Mouse (Mus musculus) olfactory bulb, adult 2 months (tissue): ENCODE data around the gene Crebrf. TPM values are rescaled to one million over a fixed set of nuclear protein-coding genes. Genes with fewer than 3 reads are reported as not detected.

Experiments used
- H3K27ac ChIP-seq: fragments of 200-500 bp; 2 replicates; pipeline ENCODE4 v1.5.1; 2012; ENCODE audit warnings: low read depth, low read length; ENCODE audit not compliant: insufficient read depth
- H3K4me1 ChIP-seq: fragments of 200-500 bp; 2 replicates; pipeline ENCODE4 v1.6.1; 2012; ENCODE audit warnings: low read length; ENCODE audit not compliant: control insufficient read depth, insufficient read depth
- H3K4me3 ChIP-seq: fragments of 200-500 bp; 2 replicates; pipeline ENCODE4 v1.5.1; 2012; ENCODE audit warnings: mild to moderate bottlenecking, low read depth, low read length, moderate library complexity; ENCODE audit not compliant: insufficient read depth
- CTCF ChIP-seq: fragments of 200-500 bp; IDR thresholded peaks from 2 replicates; pipeline ENCODE4 v1.5.1; 2012; ENCODE audit warnings: low read depth, mild to moderate bottlenecking, low read length, moderate library complexity; ENCODE audit not compliant: insufficient read depth
- POLR2A ChIP-seq: fragments of 200-500 bp; IDR thresholded peaks from 2 replicates; pipeline ENCODE4 v1.6.1; 2012; ENCODE audit warnings: mild to moderate bottlenecking, low read depth, low read length, moderate library complexity; ENCODE audit not compliant: insufficient read depth
- WGBS: fragments of 180-500 bp; shearing (Covaris S2); methylation state at CpG from one replicate; pipeline ENCODE4 v1.1.7; 2018; 5-methylcytosine and 5-hydroxymethylcytosine counted together
- polyA plus RNA-seq: library from polyadenylated mRNA; stranded (reverse); fragments of >200 nt; gene quantifications from 2 replicates; pipeline ENCODE4 v1.2.4, GENCODE M21; 2012; ENCODE audit warnings: low replicate concordance; ENCODE audit not compliant: missing spikeins, insufficient read depth, insufficient read length

The Crebrf gene
- polyA plus RNA-seq, 1 experiment, result not detected

DNA sequence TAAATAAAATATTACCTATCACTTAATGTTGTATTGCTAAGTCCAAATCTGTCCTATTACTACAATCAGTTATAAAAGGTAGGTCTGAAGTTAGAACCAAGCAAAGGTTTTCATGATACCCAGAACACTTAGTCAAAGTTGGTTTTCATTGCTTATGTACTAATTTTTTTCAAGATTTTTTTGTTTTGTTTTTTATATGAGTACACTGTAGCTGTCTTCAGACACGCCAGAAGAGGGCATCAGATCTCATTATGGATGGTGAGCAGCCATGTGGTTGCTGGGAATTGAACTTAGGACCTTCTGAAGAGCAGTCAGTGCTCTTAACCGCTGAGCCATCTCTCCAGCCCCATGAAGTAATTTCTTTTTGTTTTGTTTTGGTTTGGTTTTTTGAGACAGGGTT lies 2.4 kb downstream of the Crebrf start:
- WGBS, result 66% methylated on average over 2 of the region's 2 CpGs

DNA sequence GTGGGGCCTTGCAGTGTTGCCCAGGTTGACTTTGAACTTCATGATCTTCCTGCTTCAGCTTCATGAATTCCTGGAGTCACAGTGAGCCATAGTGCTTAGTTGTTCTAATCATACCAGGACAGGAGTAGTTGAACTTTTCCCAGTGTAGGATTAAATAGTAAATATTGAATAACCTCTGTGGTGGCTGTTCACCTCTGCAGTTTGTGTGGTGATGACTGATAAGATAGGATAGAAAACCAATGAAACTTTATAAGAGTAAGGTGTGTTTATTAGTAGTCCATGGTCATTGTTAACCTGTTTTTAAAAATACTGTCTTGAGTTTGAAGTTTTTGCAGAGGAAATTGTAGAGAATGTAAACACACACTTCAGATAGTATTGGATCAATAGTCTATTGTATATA lies 4.0 kb downstream of the Crebrf start:
- H3K27ac ChIP-seq, result no peak overlapping the region
- no peaks in the 10 kb centered on the region for H3K4me1 ChIP-seq
- TF ChIP-seq POLR2A, result no peak
- TF ChIP-seq CTCF, result no peak
- H3K4me3 ChIP-seq, result no peak overlapping the region

More for the DNA sequence above, 2.4 kb downstream of the Crebrf start:
- TF ChIP-seq CTCF, result no peak
- no peak for TF ChIP-seq POLR2A
- Histone ChIP-seq H3K27ac (no peak overlapping the region), H3K4me1 (no peaks in the 10 kb centered on the region), H3K4me3 (no peak overlapping the region)

DNA sequence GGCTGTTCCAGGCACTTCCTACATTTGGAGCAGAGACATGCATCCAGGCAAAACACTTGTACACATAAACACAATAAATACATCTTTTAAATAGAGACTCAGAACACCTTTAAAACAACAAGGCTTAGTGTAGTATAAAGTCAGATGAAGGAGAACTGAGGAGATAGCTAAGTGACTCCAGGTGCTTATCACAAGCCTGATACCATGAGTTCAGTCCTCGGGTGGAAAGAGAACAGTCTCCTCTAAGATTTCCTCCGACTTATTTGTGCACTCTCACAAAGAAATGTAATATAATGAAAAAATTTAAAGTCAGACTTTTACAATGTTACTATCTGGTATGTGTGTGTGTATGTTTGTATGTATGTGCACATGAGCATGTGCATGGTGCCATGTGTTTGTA lies 6.4 kb downstream of the Crebrf start:
- H3K27ac ChIP-seq, result no peak overlapping the region
- no peak overlapping the region for H3K4me3 ChIP-seq
- 81% methylated on average over 2 of the region's 2 CpGs for WGBS
- TF ChIP-seq POLR2A (no peak), CTCF (no peak)
- no peaks in the 10 kb centered on the region for H3K4me1 ChIP-seq

DNA sequence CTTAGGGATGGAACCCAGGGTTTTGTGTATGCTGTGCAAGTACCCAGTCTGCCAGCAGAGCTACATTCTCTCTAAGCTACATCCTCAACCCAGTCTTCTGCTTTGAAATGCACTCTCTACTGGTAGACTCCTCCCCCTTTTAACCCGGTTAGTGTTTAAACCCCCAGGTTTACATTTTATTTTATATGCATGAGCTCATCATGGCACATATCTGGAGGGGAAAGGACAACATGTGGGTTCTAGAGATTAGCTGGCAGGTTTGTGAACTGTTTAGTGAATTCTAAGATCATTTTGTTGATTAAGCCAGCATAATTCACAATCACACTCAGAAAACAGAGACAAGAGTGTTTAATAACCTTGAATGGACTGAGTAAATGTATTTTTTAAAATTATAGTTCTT lies 9.3 kb downstream of the Crebrf start:
- 55% methylated on average over 1 of the region's 1 CpGs for WGBS
- H3K27ac ChIP-seq, result no peak overlapping the region
- no peaks in the 10 kb centered on the region for H3K4me1 ChIP-seq
- TF ChIP-seq CTCF (no peak), POLR2A (no peak)
- H3K4me3 ChIP-seq, result no peak overlapping the region

DNA sequence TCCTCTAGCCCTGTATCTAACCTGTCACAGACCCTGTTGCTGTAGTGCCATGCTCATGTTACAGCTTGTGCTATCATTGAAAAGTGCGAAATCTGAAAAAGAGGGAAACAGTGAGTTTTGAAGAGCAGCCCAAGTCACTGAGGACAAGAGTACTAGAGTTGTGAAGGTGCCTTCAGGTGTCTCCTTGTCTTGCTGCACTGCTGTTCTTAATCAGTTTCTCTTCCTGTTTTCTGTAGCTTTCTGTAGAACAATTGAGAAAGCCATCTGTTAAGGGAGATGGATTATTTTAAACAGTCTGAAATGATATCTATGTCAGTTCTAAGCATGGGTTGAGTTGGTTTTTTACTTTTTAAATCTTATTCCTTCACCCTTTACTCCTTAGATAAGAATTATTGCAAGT lies 11.2 kb downstream of the Crebrf start:
- no peak for TF ChIP-seq CTCF
- no peak for TF ChIP-seq POLR2A
- H3K27ac ChIP-seq, result no peak overlapping the region
- WGBS, result 76% methylated on average over 1 of the region's 1 CpGs
- no peaks in the 10 kb centered on the region for H3K4me1 ChIP-seq
- H3K4me3 ChIP-seq, result no peak overlapping the region

DNA sequence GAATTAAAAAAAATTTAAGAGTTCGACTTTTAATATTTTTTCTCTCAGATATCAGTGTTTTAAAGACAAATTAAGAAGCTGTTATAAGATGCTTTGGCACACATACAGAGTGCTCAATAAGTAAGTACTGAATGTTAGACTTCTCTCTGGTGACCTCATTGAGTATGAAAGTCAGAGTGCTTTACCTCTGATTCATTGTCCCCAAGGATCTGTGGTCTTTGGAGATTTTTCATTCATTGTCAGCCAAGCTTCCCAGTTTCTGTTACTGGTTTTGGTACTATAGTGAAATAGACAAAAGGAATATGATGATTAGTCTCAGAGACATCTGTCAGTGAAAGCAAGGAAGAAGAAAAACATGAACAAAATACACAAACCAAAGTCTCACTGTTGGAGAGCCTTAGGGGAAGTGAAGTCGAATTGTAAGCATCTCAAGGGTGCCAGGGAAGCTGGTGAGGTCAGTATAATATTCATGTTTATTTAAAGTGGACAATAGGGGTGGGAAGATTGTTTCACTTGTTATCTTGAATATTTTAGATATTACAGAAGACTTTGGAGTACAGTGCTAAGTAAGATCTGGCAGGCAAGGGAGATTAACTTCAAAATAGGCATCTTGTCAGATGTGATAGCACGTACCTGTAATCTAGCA lies 11.8 kb downstream of the Crebrf start:
- WGBS, result 67% methylated on average over 3 of the region's 3 CpGs
- Histone ChIP-seq H3K4me1 (no peaks in the 10 kb centered on the region), H3K27ac (no peak overlapping the region), H3K4me3 (no peak overlapping the region)
- TF ChIP-seq POLR2A (no peak), CTCF (no peak)

DNA sequence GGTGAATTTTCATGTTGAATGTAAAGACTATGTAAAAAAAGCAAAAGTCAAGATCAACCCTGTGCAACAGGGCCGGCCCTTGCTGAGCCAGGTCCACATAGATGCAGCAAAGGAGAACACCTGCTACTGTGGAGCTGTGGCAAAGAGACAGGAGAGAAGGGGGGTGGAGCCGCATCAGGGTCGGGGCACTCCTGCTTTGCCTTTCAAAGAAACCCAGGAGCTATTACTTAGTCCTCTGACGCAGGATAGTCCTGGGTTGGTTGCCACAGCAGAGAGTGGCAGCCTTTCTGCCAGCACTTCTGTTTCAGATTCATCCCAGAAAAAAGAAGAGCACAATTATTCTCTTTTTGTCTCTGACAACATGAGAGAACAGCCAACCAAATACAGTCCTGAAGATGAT lies 27.1 kb downstream of the Crebrf start:
- Histone ChIP-seq H3K4me3 (no peak overlapping the region), H3K4me1 (no peaks in the 10 kb centered on the region), H3K27ac (no peak overlapping the region)
- 67% methylated on average over 4 of the region's 4 CpGs for WGBS
- TF ChIP-seq POLR2A (no peak), CTCF (no peak)

DNA sequence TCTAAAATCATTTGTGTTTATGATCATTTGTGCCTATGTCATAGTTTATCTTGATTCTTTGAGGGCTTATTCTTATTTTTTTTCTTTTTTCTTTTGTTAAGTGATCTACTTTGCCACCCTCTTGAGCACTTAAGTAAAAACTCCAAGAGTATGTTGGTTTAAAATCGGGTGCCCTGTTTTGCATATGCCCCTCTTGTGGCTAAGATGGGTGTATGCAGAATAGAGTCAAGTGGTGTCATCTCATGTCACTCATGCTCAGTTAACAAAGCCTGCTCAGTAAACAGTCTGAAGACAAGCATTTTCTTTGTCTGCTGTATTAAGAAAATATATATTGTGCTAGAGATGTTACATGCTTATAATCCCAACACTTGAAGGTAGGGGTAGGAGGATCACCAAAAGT lies 27.8 kb downstream of the Crebrf start:
- TF ChIP-seq POLR2A (no peak), CTCF (no peak)
- H3K4me3 ChIP-seq, result no peak overlapping the region
- WGBS, result 70% methylated on average over 1 of the region's 1 CpGs
- H3K4me1 ChIP-seq, result no peaks in the 10 kb centered on the region
- no peak overlapping the region for H3K27ac ChIP-seq

DNA sequence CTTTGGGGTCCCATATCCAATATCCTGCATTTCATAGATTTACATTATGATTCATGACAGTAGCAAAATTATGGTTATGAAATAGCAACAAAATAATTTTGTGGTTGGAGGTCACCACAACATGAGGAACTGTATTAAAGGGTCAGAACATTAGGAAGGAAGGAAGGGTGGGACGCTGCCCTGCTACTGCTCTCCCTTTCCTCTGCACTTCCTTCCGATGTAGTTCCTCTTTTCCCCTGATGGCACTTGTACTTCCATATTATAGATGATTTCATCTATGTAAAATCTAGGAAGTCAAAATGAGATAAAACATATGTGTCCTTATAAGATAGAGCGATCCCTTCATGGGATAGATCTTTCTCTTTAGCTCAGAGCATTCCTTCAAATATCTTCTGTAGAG lies 34.5 kb downstream of the Crebrf start:
- H3K4me1 ChIP-seq, result no peaks in the 10 kb centered on the region
- H3K27ac ChIP-seq, result no peak overlapping the region
- 95% methylated on average over 3 of the region's 3 CpGs for WGBS
- no peak overlapping the region for H3K4me3 ChIP-seq
- TF ChIP-seq CTCF, result no peak
- no peak for TF ChIP-seq POLR2A

DNA sequence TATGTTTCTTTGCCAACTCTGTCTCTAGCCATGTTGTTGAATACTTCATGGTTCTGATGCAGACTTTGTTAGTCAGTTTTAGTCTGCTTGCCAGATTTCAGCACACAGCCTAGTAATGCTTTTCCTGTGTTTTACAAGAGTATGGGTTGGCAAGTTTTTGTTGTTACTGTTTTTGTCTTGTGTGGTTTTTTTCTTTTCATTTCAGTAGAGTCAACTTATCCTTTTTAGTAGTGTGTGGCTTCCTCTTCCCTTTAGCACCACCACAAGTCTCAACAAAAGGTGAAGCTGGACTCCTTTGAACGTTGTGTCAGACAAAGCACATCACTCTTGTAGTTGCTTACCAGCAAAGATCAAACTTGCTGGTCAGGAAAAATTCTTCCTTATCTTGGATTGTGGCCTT lies 36.8 kb downstream of the Crebrf start:
- Histone ChIP-seq H3K4me3 (no peak overlapping the region), H3K27ac (no peak overlapping the region), H3K4me1 (no peaks in the 10 kb centered on the region)
- TF ChIP-seq CTCF (no peak), POLR2A (no peak)
- WGBS, result 68% methylated on average over 1 of the region's 1 CpGs
